Mouse (Mus musculus) frontal cortex, postnatal 25 days (tissue): Measurements from ENCODE around the gene Serpine1.
A peak's percentile ranks its signal among the peaks of the same experiment; 100 is the strongest.

Source experiments
- DNase-seq, 2 experiments: peaks; one replicate each; pipeline ENCODE4 v3.0.0; 2022; ENCODE audit warnings: low spot score in 2 of 2

Gene Serpine1

DNA sequence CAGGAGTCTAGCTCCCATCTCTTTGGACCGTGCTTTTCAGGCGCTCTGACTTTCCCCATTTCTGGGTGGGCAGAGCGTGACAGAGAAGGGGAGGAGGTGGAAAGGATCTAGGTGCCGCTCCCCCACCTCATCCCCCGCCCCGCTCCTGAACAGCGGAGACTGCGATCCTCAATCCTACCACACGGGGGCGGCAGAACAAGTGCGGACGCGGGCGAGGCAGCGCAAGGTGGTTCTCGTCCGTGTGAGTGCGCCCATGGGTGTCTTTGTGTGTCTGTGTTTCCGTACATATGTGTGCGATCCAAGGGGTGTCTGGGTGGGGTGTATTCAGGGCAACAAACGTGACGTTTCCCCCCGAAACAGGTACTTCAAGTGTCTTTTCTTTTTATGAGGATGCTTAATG lies 46.9 kb downstream of the Serpine1 start:
- peak; percentile 67 to 77 for DNase-seq

DNA sequence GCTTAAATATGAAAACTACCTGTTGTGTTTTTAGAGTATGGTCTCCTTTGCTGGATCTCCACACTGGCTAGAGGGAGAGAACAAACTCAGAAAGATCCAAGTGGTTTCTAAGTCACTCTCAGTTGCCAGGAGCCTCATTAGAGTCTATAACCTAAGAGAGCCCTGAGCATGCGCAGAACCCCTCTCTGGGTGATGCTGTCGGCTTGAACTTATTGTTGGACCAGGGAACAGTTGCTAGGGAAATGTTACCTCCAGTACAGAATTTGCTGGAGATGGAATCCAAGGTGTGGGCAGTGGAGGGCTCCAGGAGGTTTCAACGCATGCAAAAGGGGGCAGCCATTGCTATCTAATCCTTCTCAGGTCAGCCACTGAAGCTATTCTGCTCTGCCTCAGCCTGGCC lies 47.8 kb downstream of the Serpine1 start:
- no peak for DNase-seq

DNA sequence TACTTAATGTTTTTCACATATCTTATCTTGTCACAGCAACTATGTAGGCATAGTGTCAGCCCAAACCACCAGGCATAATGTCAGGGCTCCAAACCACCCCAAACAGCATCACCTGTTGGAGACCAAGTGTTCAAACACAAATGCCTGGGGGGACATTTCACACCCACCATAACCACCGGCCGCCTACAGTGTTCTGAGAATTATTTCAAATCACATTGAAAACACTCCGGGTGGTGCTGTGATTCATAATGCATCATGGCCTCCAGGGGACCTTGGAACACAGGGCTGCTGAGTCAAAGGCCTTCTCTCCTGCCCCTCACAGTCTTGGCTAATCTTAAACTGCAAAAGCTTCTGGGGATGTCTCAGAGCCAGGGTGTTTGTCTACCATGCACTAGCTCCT lies 56.2 kb downstream of the Serpine1 start:
- no peak for DNase-seq

DNA sequence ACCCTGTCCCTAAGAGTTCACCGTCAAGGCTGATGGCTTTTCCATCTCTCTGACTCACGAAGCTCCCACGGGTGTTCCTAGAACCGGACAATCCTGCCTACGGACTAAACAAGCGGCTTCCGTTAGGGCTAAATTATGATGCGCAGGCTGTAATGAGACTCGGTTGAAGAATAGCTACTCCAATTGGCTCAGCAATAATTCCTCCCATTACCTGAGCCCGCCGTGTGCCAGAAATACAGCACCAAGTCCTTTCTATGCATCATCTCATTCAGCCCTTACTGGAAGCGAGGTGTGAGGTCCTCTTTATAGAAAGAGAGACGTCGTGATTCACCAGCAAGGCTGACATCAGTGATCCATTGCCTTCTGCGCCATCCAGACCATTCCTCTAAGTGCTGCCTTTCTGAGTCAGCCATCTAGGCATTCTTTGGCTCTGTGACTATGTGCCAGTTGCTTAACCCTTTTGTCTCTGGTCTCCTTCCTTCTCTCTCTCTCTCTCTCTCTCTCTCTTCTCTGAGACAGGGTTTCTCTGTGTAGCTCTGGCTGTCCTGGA lies 59.6 kb downstream of the Serpine1 start:
- no peak for DNase-seq
